Mouse (Mus musculus) midbrain, postnatal 0 days (tissue): ENCODE results near the gene Fam241b. TPM values are rescaled to one million over a fixed set of nuclear protein-coding genes. Genes with fewer than 3 reads are reported as not detected.

ENCODE experiments used
- ATAC-seq: fragments of 200-750 bp; cut with Nextera tagmentation; 2 replicates; pipeline ENCODE4 v1.8.0; 2017; ENCODE audit warnings: moderate number of reproducible peaks, mild to moderate bottlenecking, moderate TSS enrichment, moderate library complexity; ENCODE audit not compliant: low FRiP score
- DNase-seq: peaks from one replicate; pipeline ENCODE4 v3.0.0-alpha.2; 2015; ENCODE audit warnings: low spot score
- H3K27ac ChIP-seq: fragments of 300-500 bp; sonication (generic); 2 replicates; pipeline ENCODE4 v1.5.1; 2014; ENCODE audit warnings: low read depth, mild to moderate bottlenecking, low read length, mixed read lengths
- H3K27me3 ChIP-seq: fragments of 300-500 bp; sonication (generic); 2 replicates; pipeline ENCODE4 v1.6.1; 2014; ENCODE audit warnings: low read length, control low read depth, mixed read lengths; ENCODE audit not compliant: insufficient read depth
- H3K36me3 ChIP-seq: fragments of 300-500 bp; sonication (generic); 2 replicates; pipeline ENCODE4 v1.6.1; 2014; ENCODE audit warnings: low read length, control low read depth, mixed read lengths; ENCODE audit not compliant: insufficient read depth
- H3K4me1 ChIP-seq: fragments of 300-500 bp; sonication (generic); 2 replicates; pipeline ENCODE4 v1.6.1; 2014; ENCODE audit warnings: mild to moderate bottlenecking, control low read depth, antibody characterized with exemption, low read length, mixed read lengths; ENCODE audit not compliant: insufficient read depth
- H3K4me2 ChIP-seq: fragments of 300-500 bp; sonication (generic); 2 replicates; pipeline ENCODE4 v1.6.1; 2014; ENCODE audit warnings: low read depth, mild to moderate bottlenecking, low read length, mixed read lengths; ENCODE audit not compliant: poor library complexity, severe bottlenecking
- H3K4me3 ChIP-seq: fragments of 300-500 bp; sonication (generic); 2 replicates; pipeline ENCODE4 v1.5.1; 2014; ENCODE audit warnings: low read depth, mild to moderate bottlenecking, low read length, moderate library complexity
- H3K9ac ChIP-seq: fragments of 300-500 bp; sonication (generic); replicated peaks from 2 replicates; pipeline ENCODE4 v1.6.1; 2014; ENCODE audit warnings: mild to moderate bottlenecking, low read length, moderate library complexity, mixed read lengths; ENCODE audit not compliant: poor library complexity, severe bottlenecking
- H3K9me3 ChIP-seq: fragments of 300-500 bp; sonication (generic); 2 replicates; pipeline ENCODE4 v1.6.1; 2016; ENCODE audit warnings: low read length, control low read depth
- CTCF ChIP-seq: IDR thresholded peaks from 2 replicates; pipeline ENCODE4 v1.5.1; 2016; ENCODE audit warnings: antibody characterized with exemption, mild to moderate bottlenecking
- WGBS: fragments of 180-500 bp; shearing (Covaris S2); extraction: QIAGEN DNeasy Blood & Tissue Kit; methylation state at CpG from one replicate; pipeline ENCODE4 v1.1.7; 2014; 5-methylcytosine and 5-hydroxymethylcytosine counted together
- polyA plus RNA-seq: library from polyadenylated mRNA; unstranded; fragments of >200 nt; fragmentation: Nextera tagmentation; extraction: Ambion mirVana; gene quantifications from 2 replicates; pipeline ENCODE4 v1.2.1, GENCODE M21; 2015
- total RNA-seq: library from RNA; depleted of rRNA; stranded (reverse); fragments of >200 nt; gene quantifications from 2 replicates; pipeline ENCODE4 v1.2.3, GENCODE M21; 2014

Fam241b gene
- total and polyA plus RNA-seq, 2 experiments from 2014 or later = 101 to 208 TPM

- H3K36me3 ChIP-seq = no peaks in the 10 kb centered on the region
- H3K27me3 ChIP-seq = no peaks in the 10 kb centered on the region
- no peak overlapping the region for H3K4me3 ChIP-seq
- no peak for TF ChIP-seq CTCF
- H3K4me1 ChIP-seq = no peaks in the 10 kb centered on the region
- WGBS = 93% methylated on average over 8 of the region's 8 CpGs
- no peak for ATAC-seq
- no peak overlapping the region for H3K4me2 ChIP-seq
- DNase-seq = no peak
- no peak overlapping the region for H3K9ac ChIP-seq
- H3K9me3 ChIP-seq = no peaks in the 10 kb centered on the region
- H3K27ac ChIP-seq = no peak overlapping the region
Measured at GRCm38 (mm10) chr10:62070636-62071035, 73.1 kb downstream of the Fam241b start.

DNA sequence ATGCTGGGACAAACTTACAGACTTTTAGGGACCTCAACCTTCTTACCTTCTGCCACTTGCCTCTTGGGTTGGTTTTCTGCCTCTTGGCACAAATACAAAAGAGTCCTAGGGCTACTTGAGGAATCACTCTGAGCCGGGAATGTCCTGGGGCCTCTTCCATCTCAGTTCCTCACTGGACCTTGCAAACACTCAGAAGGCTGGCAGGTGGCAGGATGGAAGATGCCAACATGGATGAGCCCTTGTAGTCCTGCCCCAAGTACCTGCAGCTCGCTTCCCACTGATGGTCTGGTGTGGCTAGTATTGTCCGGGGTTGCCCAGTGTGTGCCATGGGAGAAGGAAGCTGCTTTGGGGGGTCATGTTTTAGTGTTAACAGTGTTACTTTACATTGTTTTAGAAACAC is 73.8 kb downstream of the Fam241b start:
- H3K27ac ChIP-seq = no peak overlapping the region
- H3K4me3 ChIP-seq = no peak overlapping the region
- H3K9me3 ChIP-seq = no peaks in the 10 kb centered on the region
- 91% methylated on average over 3 of the region's 3 CpGs for WGBS
- DNase-seq (no peak), ATAC-seq (no peak)
- no peaks in the 10 kb centered on the region for H3K36me3 ChIP-seq
- H3K4me1 ChIP-seq = no peaks in the 10 kb centered on the region
- H3K4me2 ChIP-seq = no peak overlapping the region
- no peaks in the 10 kb centered on the region for H3K27me3 ChIP-seq
- H3K9ac ChIP-seq = no peak overlapping the region
- TF ChIP-seq CTCF = no peak

DNA sequence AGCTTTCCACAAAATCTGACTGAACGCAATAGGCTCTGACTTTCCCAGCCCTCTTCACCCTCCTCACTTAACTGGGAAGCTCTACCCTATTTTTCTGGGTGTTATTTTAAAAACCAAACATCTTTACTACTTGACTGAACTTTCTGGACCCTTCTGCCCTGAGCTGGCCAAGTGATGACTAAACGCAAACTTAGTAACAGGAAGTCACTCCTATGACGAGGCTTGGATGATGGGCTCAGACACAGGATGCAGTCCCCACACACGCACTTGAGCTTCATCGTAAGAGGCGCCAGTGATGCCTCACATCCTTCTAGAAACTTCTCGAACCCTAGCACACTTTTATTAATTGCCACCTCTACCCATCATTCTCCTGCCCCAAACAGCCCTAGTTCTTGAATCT is 74.3 kb downstream of the Fam241b start:
- Histone ChIP-seq H3K27me3 (no peaks in the 10 kb centered on the region), H3K4me3 (no peak overlapping the region), H3K4me2 (no peak overlapping the region), H3K36me3 (no peaks in the 10 kb centered on the region), H3K27ac (no peak overlapping the region), H3K9me3 (no peaks in the 10 kb centered on the region), H3K9ac (no peak overlapping the region), H3K4me1 (no peaks in the 10 kb centered on the region)
- DNase-seq (no peak), ATAC-seq (no peak)
- WGBS = 94% methylated on average over 7 of the region's 7 CpGs
- TF ChIP-seq CTCF = no peak

DNA sequence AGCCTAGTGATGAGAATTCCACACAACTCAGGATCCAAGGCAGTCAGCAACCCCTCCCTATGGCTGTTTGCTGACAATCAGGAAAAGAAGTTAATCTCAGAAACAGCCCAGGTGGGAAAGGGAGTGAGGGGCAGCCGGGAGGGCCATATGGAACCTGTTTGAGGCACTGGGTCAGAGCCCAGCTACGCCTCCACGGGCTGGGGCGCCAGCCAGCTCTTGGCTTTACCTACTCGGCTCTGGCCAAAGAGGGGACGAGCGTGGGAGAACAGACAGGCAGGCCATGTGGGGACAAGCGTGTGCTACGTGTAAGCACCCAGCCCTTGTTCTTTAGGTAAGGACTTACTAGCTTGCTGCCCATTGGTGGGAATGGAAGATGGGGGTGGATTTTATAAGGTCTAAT is 75.2 kb downstream of the Fam241b start:
- Histone ChIP-seq H3K27ac (no peak overlapping the region), H3K9ac (no peak overlapping the region), H3K4me2 (no peak overlapping the region), H3K27me3 (no peaks in the 10 kb centered on the region), H3K36me3 (no peaks in the 10 kb centered on the region), H3K9me3 (no peaks in the 10 kb centered on the region), H3K4me3 (no peak overlapping the region), H3K4me1 (no peaks in the 10 kb centered on the region)
- no peak for TF ChIP-seq CTCF
- WGBS = 82% methylated on average over 9 of the region's 9 CpGs
- no peak for DNase-seq
- ATAC-seq = no peak

DNA sequence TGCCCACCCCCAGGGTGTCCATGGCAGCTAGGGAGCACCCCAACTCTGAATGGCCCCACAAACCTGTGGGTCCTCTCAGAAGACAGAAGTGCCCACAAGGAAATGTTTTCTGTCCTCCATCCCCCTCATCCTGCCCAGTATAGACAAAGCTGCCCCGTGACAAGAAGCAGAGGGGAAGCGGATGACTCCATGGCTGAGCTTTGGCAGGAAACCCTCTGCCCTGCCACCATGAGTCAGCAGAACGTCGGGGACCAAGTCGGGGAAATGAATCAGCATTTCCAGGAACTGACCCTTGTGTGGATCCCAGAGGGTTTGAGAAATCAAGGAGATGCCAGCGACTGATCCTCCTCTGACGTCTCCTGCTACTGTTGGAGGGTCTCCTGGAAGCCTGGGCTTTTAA is 77.5 kb downstream of the Fam241b start:
- no peaks in the 10 kb centered on the region for H3K9me3 ChIP-seq
- no peaks in the 10 kb centered on the region for H3K4me1 ChIP-seq
- TF ChIP-seq CTCF = no peak
- H3K36me3 ChIP-seq = no peaks in the 10 kb centered on the region
- no peak for ATAC-seq
- 72% methylated on average over 7 of the region's 7 CpGs for WGBS
- DNase-seq = no peak
- no peak overlapping the region for H3K4me2 ChIP-seq
- no peak overlapping the region for H3K9ac ChIP-seq
- no peak overlapping the region for H3K4me3 ChIP-seq
- no peak overlapping the region for H3K27ac ChIP-seq
- no peaks in the 10 kb centered on the region for H3K27me3 ChIP-seq

- H3K4me3 ChIP-seq = no peak overlapping the region
- no peak for DNase-seq
- ATAC-seq = no peak
- no peak overlapping the region for H3K27ac ChIP-seq
- H3K27me3 ChIP-seq = no peaks in the 10 kb centered on the region
- 66% methylated on average over 5 of the region's 5 CpGs for WGBS
- no peaks in the 10 kb centered on the region for H3K9me3 ChIP-seq
- H3K4me1 ChIP-seq = 0 out of 2 replicates have a peak, but pooled peaks cover 6% of the 10 kb centered on the region
- H3K4me2 ChIP-seq = no peak overlapping the region
- peak; percentile 44 for TF ChIP-seq CTCF
- H3K36me3 ChIP-seq = no peaks in the 10 kb centered on the region
- no peak overlapping the region for H3K9ac ChIP-seq
Measured at GRCm38 (mm10) chr10:62062786-62063185, 80.9 kb downstream of the Fam241b start.
